Mouse (Mus musculus) kidney, adult 10 weeks (tissue): ENCODE results near the gene Arnt2. TPM values are rescaled to one million over a fixed set of nuclear protein-coding genes. Genes with fewer than 3 reads are reported as not detected.

Source experiments
- polyA plus RNA-seq: library from polyadenylated mRNA; stranded (reverse); fragments of 350-450 nt; fragmentation: Illumina TruSeq; extraction: RNeasy Lipid Tissue Mini Kit (QIAGEN cat#74804); gene quantifications from one replicate; pipeline ENCODE4 v1.2.3, GENCODE M21; 2014; ENCODE audit warnings: low read depth, low replicate concordance

The Arnt2 gene
- polyA plus RNA-seq, result 9.9 TPM

GRCm38 (mm10) chr7:84409896-84410521 is at the start of gene Arnt2:
TSS of gene Arnt2 (minus strand) at chr7:84410176.

Other genes starting within 250 kb of the Arnt2 start
- 1.2 TPM for gene Gm2115, start 118.8 kb upstream of the Arnt2 start, polyA plus RNA-seq
- 63.0 TPM for gene Fah, start 196.5 kb upstream of the Arnt2 start, polyA plus RNA-seq